Mouse (Mus musculus): ENCODE measurements at regions not wholly inside any gene's neighbourhood (a gene's known extent, or its start where the extent isn't known, plus 50 kb on each side); places are given as distances from the start of the nearest gene placed in this dataset.

- no peak for DNase-seq
Measured at GRCm38 (mm10) chr5:4697346-4698095, 60.3 kb downstream of the Fzd1 start.

GRCm38 (mm10) chr5:4696701-4697100 is 61.1 kb downstream of the Fzd1 start:
- no peak for DNase-seq

GRCm38 (mm10) chr5:4689130-4689529 is 68.7 kb downstream of the Fzd1 start:
- DNase-seq: no peak

GRCm38 (mm10) chr5:4675316-4675715 is 82.5 kb downstream of the Fzd1 start:
- DNase-seq: no peak

- no peak for DNase-seq
Measured at GRCm38 (mm10) chr5:4666381-4666780, 91.5 kb downstream of the Fzd1 start.

GRCm38 (mm10) chr5:4665978-4666377 is 91.9 kb downstream of the Fzd1 start:
- no peak for DNase-seq

GRCm38 (mm10) chr5:4664918-4665317 is 92.9 kb downstream of the Fzd1 start:
- DNase-seq: no peak

- DNase-seq: no peak
Measured at GRCm38 (mm10) chr5:4664488-4664887, 93.3 kb downstream of the Fzd1 start.

- DNase-seq: no peak
Measured at GRCm38 (mm10) chr5:4662198-4662585, 95.6 kb downstream of the Fzd1 start.

- no peak for DNase-seq
Measured at GRCm38 (mm10) chr5:4661420-4662197, 96.2 kb downstream of the Fzd1 start.

- no peak for DNase-seq
Measured at GRCm38 (mm10) chr5:4657982-4658381, 99.9 kb downstream of the Fzd1 start.

- DNase-seq: no peak
Measured at GRCm38 (mm10) chr5:4654186-4654585, 103.6 kb downstream of the Fzd1 start.

- no peak for DNase-seq
Measured at GRCm38 (mm10) chr5:4651167-4651955, 106.5 kb downstream of the Fzd1 start.

- DNase-seq: no peak
Measured at GRCm38 (mm10) chr5:4650709-4651108, 107.1 kb downstream of the Fzd1 start.

- no peak for DNase-seq
Measured at GRCm38 (mm10) chr5:4649858-4650556, 107.8 kb downstream of the Fzd1 start.

GRCm38 (mm10) chr5:4641041-4641440 is 116.8 kb downstream of the Fzd1 start:
- DNase-seq: no peak

GRCm38 (mm10) chr5:4633763-4634162 is 124.1 kb downstream of the Fzd1 start:
- no peak for DNase-seq

- DNase-seq: no peak
Measured at GRCm38 (mm10) chr5:4625206-4625605, 132.6 kb downstream of the Fzd1 start.

- DNase-seq: no peak
Measured at GRCm38 (mm10) chr5:4623625-4624024, 134.2 kb downstream of the Fzd1 start.

GRCm38 (mm10) chr5:4620513-4621210 is 137.2 kb downstream of the Fzd1 start:
- no peak for DNase-seq

- DNase-seq: no peak
Measured at GRCm38 (mm10) chr5:4615233-4615632, 142.6 kb downstream of the Fzd1 start.

GRCm38 (mm10) chr5:4597471-4597870 is 160.4 kb downstream of the Fzd1 start:
- DNase-seq: no peak
